Mouse (Mus musculus): ENCODE data around the gene Fancd2. TPM values are rescaled to one million over a fixed set of nuclear protein-coding genes. Genes with fewer than 3 reads are reported as not detected.
A peak's percentile ranks its signal among the peaks of the same experiment; 100 is the strongest.

The Fancd2 gene
- polyA plus RNA-seq, 1 experiment from 2014 or later: 14.6 TPM

DNA sequence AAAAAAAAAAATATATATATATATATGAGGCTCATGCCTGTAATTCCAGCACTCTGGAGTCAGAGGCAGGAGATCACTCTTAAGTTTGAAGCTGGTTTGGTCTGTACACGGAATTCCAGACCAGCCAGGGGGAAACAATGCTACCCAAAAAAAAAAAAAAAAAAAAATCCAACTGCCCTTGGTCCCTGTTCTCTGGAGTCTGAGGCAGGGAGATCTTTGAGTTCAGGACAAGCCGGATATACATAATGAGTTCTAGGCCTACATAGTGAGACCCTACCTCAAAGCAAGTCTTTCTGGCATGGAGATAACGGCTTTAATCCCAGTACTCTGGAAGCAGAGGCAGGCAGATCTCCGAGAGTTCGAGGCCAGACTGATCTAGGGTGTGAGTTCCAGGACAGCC, 91.9 kb downstream of the Fancd2 start:
- no peak for ATAC-seq (ENCODE audit: borderline replicate concordance, extremely low read depth, low FRiP score, low TSS enrichment)
- Histone ChIP-seq H3K27ac (peak overlapping the region; percentile 43; the same call in 1 of the 2 replicates), H3K27me3 (no peaks in the 10 kb centered on the region), H3K4me3 (peak overlapping the region; percentile 56), H3K9me3 (no peaks in the 10 kb centered on the region), H3K36me3 (peaks cover 13% of the 10 kb centered on the region), H3K4me2 (peak overlapping the region; percentile 68), H3K4me1 (peaks cover 16% of the 10 kb centered on the region), H3K9ac (no peak overlapping the region)
- 67% methylated on average over 5 of the region's 5 CpGs for WGBS

DNA sequence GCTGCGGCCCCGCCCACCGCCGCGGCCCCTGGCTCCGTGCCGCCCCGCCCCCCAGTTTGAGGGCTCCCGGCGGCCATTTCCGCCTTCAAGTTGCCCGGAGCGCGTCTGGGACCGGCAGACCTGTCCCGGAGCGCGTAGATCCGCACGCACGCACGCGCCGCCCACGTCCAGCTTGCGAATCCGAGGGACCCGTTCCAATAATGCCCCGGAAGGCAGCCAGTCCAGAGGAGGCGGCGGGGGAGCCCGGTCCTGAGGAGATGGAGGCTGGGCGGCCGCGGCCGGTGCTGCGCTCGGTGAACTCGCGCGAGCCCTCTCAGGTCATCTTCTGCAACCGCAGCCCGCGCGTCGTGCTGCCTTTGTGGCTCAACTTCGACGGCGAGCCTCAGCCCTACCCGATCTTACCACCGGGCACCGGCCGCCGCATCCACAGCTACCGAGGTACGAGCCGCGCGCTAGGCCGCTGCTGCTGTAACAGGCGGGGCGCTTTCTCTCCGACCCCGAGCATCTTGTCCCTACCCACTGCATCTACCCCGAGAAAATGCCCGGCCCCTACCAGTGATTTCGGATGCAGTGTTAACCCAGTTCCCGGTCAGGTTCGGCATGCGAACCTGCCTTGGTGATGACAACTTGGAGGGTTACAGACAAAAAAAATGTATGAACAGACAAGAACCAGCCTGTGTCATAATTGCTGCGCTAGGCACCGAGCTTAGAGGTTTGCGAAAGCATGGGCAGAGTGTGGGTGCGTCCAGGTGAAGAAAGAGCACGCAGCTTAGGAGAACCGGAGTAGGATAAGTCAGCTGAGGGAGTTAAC, 92.7 kb downstream of the Fancd2 start, which contains the start of gene Vhl:
TSS of gene Vhl (plus strand) at position 19 of the 811 bp plus-strand sequence.
- WGBS: under 1% methylated on average over 59 of the region's 76 CpGs
- no peaks in the 10 kb centered on the region for H3K27me3 ChIP-seq
- H3K9ac ChIP-seq: peak within 1 kb of the TSS; percentile 62
- peaks cover 16% of the 10 kb centered on the region for H3K4me1 ChIP-seq
- peak within 1 kb of the TSS; percentile 56 for H3K4me3 ChIP-seq
- peak; percentile 89 for ATAC-seq (ENCODE audit: borderline replicate concordance, extremely low read depth, low FRiP score, low TSS enrichment)
- H3K9me3 ChIP-seq: no peaks in the 10 kb centered on the region
- peaks cover 17% of the 10 kb centered on the region for H3K36me3 ChIP-seq
- H3K27ac ChIP-seq: peak within 1 kb of the TSS; percentile 83
- peak within 1 kb of the TSS; percentile 68 for H3K4me2 ChIP-seq

DNA sequence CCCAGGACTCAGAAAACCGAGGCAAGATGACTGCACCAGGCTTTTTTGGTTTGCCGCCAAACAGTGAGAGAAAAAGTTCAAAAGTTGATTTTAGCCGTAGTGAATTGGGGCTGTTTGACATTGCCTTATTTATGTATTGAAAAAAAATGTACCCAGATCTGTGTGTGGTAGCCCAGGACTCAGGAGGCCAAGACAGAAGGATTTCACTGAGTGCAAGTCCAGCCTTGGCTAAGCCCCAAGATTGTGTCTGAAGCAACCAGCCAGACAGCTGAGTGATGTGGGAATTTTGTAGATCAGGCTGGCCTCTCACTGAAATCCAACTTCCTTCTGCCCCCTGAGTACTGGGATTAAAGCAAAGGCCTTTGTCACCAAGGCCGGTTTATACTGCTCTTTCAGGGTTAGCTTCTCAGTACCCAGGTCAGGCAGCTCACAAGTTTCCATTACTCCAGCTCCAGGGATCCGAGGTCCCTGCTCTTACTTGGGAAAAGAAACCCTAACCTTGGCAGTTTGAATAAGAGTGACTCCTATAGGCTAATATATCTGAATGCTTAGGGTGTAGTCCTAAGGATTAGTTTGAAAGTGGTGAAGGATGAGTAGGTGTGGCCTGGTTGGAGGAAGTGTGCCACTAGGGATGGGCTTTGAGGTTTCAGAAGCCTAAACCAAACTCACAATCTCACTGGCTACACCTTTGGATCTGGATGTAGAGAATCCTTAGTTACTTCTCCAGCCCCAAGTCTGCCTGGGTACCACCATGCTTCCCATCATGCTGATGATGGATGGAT, 93.7 kb downstream of the Fancd2 start:
- 31% methylated on average over 5 of the region's 5 CpGs for WGBS
- Histone ChIP-seq H3K9ac (peak overlapping the region; percentile 62), H3K4me3 (peak overlapping the region; percentile 56), H3K9me3 (no peaks in the 10 kb centered on the region), H3K27ac (no peak overlapping the region), H3K4me2 (peak overlapping the region; percentile 68), H3K27me3 (no peaks in the 10 kb centered on the region), H3K4me1 (peaks cover 16% of the 10 kb centered on the region), H3K36me3 (peaks cover 28% of the 10 kb centered on the region)
- no peak for ATAC-seq (ENCODE audit: borderline replicate concordance, extremely low read depth, low FRiP score, low TSS enrichment)

DNA sequence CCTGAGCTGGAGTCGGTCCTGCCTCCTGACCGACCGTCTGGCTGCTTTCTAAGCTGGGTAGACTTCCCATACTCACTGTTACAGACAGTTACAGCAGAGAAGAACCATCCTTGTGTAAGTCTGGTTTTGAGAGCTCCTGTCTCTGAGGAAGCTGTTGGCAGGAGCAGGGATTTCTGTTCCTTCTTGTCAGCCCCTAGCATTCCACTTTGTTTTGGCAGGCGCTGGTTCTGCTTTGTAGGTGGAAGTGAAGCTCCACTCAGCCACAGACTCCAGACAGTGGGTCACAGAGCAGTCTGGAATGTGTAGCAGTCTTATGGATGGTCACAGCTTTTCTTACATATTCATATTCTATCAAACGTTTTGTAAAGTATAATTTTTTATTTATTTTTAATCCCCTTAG, 98.8 kb downstream of the Fancd2 start:
- no peak for ATAC-seq (ENCODE audit: borderline replicate concordance, extremely low read depth, low FRiP score, low TSS enrichment)
- Histone ChIP-seq H3K27ac (no peak overlapping the region), H3K4me2 (no peak overlapping the region), H3K27me3 (no peaks in the 10 kb centered on the region), H3K9me3 (no peaks in the 10 kb centered on the region), H3K9ac (no peak overlapping the region), H3K4me1 (peaks cover 8% of the 10 kb centered on the region), H3K36me3 (peaks cover 49% of the 10 kb centered on the region), H3K4me3 (no peak overlapping the region)
- 80% methylated on average over 5 of the region's 5 CpGs for WGBS

DNA sequence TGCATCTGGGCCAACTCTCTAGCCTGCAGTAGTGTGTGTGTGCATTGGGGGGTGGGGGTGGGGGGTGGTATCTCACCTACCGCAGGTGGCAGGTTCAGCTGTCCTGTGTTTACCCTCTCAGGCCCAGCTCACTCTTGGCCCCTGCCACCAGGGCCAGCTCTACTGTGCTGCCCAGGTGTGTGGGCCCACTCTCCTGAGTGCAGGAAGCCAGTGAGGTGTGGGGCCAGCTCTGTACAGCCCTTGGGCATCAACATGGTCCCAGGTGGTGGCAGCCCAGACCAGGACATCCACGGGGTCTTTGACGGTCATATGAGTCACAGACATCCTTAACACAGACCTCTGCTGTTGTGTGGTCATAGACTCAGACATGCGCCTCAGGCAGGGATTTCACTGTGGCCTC, 101.4 kb downstream of the Fancd2 start:
- Histone ChIP-seq H3K27me3 (no peaks in the 10 kb centered on the region), H3K4me2 (no peak overlapping the region), H3K9ac (no peak overlapping the region), H3K9me3 (no peaks in the 10 kb centered on the region), H3K4me1 (no peaks in the 10 kb centered on the region), H3K27ac (no peak overlapping the region), H3K36me3 (peaks cover 42% of the 10 kb centered on the region), H3K4me3 (no peak overlapping the region)
- ATAC-seq (ENCODE audit: borderline replicate concordance, extremely low read depth, low FRiP score, low TSS enrichment): 0 out of 2 replicates have a peak, but pooled peaks have one; percentile 55
- WGBS: 91% methylated on average over 4 of the region's 4 CpGs

DNA sequence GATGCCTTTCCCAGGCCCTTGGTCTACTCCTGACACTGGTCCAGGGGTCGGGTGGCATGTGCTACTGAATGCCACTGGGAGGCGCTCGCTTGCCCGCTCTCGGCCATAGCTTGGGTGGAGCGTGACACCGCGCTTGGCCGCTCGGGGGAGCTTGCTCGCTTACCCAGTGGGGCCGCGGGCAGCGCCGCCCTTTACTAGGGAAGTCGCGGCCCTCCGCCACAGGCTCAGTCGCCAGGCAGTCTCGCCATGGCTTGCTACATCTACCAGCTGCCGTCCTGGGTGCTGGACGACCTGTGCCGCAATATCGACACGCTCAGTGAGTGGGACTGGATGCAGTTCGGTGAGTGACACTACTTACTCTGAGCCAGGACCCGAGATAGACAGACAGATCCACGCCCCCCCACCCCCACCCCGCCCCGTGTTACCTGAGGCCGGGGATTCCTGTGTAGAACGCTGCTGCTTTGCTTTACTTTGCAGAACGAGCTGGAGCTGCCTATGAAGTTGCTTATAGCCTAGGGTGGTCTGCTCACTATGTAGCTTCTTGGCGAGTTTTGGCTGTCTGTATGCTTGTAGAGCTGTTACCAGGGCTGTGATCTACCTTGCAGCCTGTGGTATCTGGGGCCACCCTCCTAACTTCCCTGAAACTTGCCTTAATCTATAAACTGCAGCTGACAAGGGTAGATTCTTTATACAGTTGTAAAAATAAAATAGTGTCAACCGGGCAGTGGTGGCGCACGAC, 107.0 kb downstream of the Fancd2 start, which contains the start of gene Irak2:
TSS of gene Irak2 (plus strand) at position 166 of the 739 bp plus-strand sequence.
- H3K27ac ChIP-seq: no peak within 1 kb of the TSS
- H3K9me3 ChIP-seq: no peaks in the 10 kb centered on the region
- peak; percentile 92 for ATAC-seq (ENCODE audit: borderline replicate concordance, extremely low read depth, low FRiP score, low TSS enrichment)
- peak within 1 kb of the TSS; percentile 33 for H3K9ac ChIP-seq
- H3K4me1 ChIP-seq: peaks cover 3% of the 10 kb centered on the region; the same call in 1 of the 2 replicates
- no peaks in the 10 kb centered on the region for H3K36me3 ChIP-seq
- WGBS: 7% methylated on average over 37 of the region's 37 CpGs
- H3K4me3 ChIP-seq: peak within 1 kb of the TSS; percentile 43
- H3K27me3 ChIP-seq: no peaks in the 10 kb centered on the region
- peak within 1 kb of the TSS; percentile 61 for H3K4me2 ChIP-seq

DNA sequence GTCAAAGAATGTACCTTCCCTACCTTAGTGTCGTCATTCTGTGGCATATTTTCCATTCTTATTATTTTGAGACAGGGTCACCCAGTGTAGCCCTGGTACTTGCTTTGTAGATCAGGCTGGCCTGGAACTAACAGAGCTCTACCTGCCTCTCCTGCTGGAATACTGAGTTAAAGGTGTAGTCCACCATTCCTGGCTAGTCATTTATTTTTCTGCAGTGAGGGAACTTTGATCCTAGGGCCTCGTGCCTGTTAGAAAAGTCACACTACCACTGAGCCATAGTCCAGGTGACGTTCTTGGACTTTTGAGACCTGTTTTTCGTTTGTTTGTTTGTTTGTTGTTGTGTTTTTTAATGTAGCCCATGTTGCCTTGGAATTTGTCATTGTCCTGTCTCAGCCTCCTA, 107.7 kb downstream of the Fancd2 start:
- ATAC-seq (ENCODE audit: borderline replicate concordance, extremely low read depth, low FRiP score, low TSS enrichment): no peak
- Histone ChIP-seq H3K27ac (no peak overlapping the region), H3K27me3 (no peaks in the 10 kb centered on the region), H3K4me2 (no peak overlapping the region), H3K4me1 (peaks cover 3% of the 10 kb centered on the region; the same call in 1 of the 2 replicates), H3K36me3 (no peaks in the 10 kb centered on the region), H3K4me3 (no peak overlapping the region), H3K9ac (no peak overlapping the region), H3K9me3 (no peaks in the 10 kb centered on the region)
- WGBS: 76% methylated on average over 4 of the region's 4 CpGs

DNA sequence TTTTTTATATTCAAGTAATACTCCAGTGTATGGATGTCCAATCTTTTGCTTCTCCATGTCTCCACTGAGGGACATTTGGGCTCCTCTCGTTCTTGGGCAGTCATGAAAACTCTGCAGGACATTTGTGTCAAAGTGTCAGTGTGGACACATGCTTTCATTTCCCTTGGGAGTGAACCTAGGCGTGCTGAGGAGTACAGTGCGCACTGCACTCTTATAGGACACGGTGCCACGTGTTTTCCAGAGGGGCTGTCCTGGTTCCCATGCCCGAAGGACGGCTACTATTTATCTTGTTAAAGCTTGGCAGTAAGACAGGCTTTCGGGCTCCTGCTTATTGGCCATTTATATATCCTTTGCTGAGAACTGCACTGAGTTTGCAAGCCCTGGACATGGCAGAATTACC, 111.1 kb downstream of the Fancd2 start:
- ATAC-seq (ENCODE audit: borderline replicate concordance, extremely low read depth, low FRiP score, low TSS enrichment): no peak
- Histone ChIP-seq H3K4me2 (no peak overlapping the region), H3K36me3 (no peaks in the 10 kb centered on the region), H3K9me3 (no peaks in the 10 kb centered on the region), H3K9ac (no peak overlapping the region), H3K27me3 (no peaks in the 10 kb centered on the region), H3K4me3 (no peak overlapping the region), H3K27ac (no peak overlapping the region), H3K4me1 (peaks cover 3% of the 10 kb centered on the region; the same call in 1 of the 2 replicates)
- 77% methylated on average over 8 of the region's 8 CpGs for WGBS

DNA sequence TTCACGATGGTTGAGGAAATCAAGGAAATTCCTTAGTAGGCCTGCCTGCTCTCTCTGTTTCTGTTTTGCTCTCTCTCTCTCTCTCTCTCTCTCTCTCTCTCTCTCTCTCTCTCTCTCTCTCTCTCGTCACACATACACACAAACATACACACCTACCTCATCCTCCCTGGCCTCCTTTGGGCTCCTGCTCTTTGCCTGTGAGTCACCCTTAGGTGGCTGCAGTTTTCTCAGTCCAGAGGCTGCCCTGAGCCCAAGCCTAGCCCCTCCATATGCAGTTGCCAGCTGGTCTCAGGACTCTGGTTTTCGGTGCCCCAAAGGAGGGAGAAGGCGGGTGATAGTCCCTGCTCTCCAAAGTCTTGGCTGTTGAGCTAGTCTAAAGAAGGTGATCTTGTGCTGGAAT, 111.5 kb downstream of the Fancd2 start:
- H3K4me3 ChIP-seq: no peak overlapping the region
- no peak overlapping the region for H3K4me2 ChIP-seq
- no peak for ATAC-seq (ENCODE audit: borderline replicate concordance, extremely low read depth, low FRiP score, low TSS enrichment)
- H3K36me3 ChIP-seq: no peaks in the 10 kb centered on the region
- no peak overlapping the region for H3K9ac ChIP-seq
- WGBS: 77% methylated on average over 4 of the region's 4 CpGs
- H3K27me3 ChIP-seq: no peaks in the 10 kb centered on the region
- no peaks in the 10 kb centered on the region for H3K9me3 ChIP-seq
- no peak overlapping the region for H3K27ac ChIP-seq
- H3K4me1 ChIP-seq: peaks cover 3% of the 10 kb centered on the region; the same call in 1 of the 2 replicates

DNA sequence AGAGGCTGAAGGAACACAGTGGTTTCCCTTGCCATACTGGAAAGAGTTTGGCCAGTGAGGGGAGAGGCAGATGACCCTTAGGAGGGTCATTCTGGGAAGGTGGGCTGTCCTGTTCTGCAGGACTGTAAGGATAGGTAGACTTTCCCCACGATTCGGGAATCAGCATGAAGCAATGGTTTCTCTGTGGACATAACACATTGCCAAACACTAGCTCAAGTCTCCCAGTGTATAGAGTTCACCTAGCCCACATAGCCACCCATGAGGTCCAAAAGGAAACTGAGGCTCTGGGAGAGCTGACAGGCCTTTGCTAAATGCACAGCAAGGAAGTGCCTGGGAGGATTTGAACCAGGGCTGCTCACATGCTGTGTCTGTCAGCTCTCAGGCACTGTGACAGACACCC, 112.5 kb downstream of the Fancd2 start:
- Histone ChIP-seq H3K4me3 (no peak overlapping the region), H3K9ac (no peak overlapping the region), H3K27ac (no peak overlapping the region), H3K9me3 (no peaks in the 10 kb centered on the region), H3K36me3 (no peaks in the 10 kb centered on the region), H3K4me1 (no peaks in the 10 kb centered on the region), H3K27me3 (no peaks in the 10 kb centered on the region), H3K4me2 (no peak overlapping the region)
- ATAC-seq (ENCODE audit: borderline replicate concordance, extremely low read depth, low FRiP score, low TSS enrichment): no peak
- 87% methylated on average over 2 of the region's 2 CpGs for WGBS

DNA sequence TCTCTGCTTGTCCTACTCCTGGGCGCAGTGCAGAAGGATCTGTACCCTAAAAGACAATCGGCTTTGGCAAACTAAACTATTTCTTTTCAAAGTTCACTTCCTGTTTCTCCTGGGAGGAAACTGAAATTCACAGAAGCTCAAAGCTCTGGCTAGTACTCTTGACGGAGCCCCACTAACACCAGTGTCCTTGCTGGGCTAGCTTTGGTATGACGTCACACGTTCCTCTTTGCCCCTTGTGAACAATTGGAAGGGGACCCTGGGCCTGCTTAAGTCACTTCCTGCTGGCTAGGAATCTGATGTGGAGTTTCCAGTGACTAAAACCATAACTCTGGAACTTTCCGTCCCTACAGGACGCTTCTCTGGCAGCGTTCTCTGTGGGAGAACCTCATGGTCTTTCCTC, 113.3 kb downstream of the Fancd2 start:
- Histone ChIP-seq H3K9ac (no peak overlapping the region), H3K27ac (peak overlapping the region; percentile 8; the same call in 1 of the 2 replicates), H3K4me2 (no peak overlapping the region), H3K27me3 (no peaks in the 10 kb centered on the region), H3K4me3 (no peak overlapping the region), H3K4me1 (0 out of 2 replicates have a peak, but pooled peaks cover under 1% of the 10 kb centered on the region), H3K9me3 (no peaks in the 10 kb centered on the region), H3K36me3 (no peaks in the 10 kb centered on the region)
- 72% methylated on average over 8 of the region's 8 CpGs for WGBS
- no peak for ATAC-seq (ENCODE audit: borderline replicate concordance, extremely low read depth, low FRiP score, low TSS enrichment)

Measured in lung, embryonic 15.5 days (tissue).